Mouse (Mus musculus) ZHBTc4 (cell line): ENCODE measurements around the gene Gm3727.
"Not testable (repeated sequence)": the region's sequence is repeated elsewhere in the genome, so short reads cannot be mapped to it uniquely, and the experiment has no call there.

ENCODE experiments used
- DNase-seq: peaks from one replicate; pipeline ENCODE4 v3.0.0-alpha.2; 2011; ENCODE audit warnings: low read depth, low spot score

Gene Gm3727

DNA sequence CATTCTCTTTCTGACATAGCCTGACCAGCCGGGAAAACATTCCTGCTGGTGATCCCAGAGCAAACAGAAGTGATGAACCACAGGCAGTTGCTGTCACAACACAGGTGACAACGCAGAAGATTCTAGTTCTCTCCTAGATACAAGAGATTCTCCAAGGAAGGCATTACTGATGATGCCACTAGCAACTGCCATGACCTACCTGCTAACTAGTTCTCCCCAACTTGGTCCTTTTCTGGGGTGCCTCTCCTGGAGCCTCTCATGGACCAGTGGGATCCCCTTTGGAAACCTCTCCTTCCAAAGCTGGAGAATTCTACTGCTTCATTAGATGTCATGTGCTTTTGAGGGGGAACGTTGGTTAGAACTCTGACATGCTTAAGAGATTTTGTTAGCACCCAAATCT is at the start of gene Gm3727:
Gene Gm3727, minus strand, starts transcription at position 101 of the 400 bp plus-strand sequence.
- not testable (repeated sequence) for DNase-seq

DNA sequence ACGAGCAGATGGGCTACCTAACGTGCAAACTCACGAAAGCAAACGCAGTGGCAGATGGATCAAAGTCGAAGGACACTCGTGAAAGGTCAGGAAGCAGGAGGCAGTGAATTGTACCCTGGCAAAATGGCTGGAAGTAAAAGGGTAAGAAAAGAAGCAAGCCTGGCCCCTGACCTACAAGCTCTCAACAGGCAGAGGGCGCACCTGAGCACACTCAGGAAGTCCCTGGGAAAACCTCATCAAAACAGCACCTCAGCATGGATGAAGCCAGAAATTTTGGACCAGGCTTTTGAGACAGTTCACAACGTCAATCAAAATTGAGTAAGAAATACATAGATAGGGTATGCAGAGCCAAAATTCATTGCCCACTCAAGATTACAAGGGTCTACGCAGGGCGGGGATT is 21.0 kb downstream of the Gm3727 start:
- not testable (repeated sequence) for DNase-seq
